Mouse (Mus musculus) intestine, embryonic 14.5 days (tissue): ENCODE measurements around the gene Gm10382. TPM values are rescaled to one million over a fixed set of nuclear protein-coding genes. Genes with fewer than 3 reads are reported as not detected.
A peak's percentile ranks its signal among the peaks of the same experiment; 100 is the strongest.

Experiments
- ATAC-seq: fragments of 200-750 bp; cut with Nextera tagmentation; replicated peaks from 2 replicates; pipeline ENCODE4 v1.8.0; 2017; ENCODE audit warnings: low read depth, moderate number of reproducible peaks, moderate TSS enrichment, moderate library complexity; ENCODE audit not compliant: low FRiP score, low TSS enrichment
- DNase-seq: peaks from one replicate; pipeline ENCODE4 v3.0.0-alpha.2; 2018; ENCODE audit warnings: low spot score
- H3K27ac ChIP-seq: fragments of 300-500 bp; sonication (generic); 2 replicates; pipeline ENCODE4 v1.5.1; 2014; ENCODE audit warnings: low read depth, mild to moderate bottlenecking, control low read depth
- H3K27me3 ChIP-seq: fragments of 300-500 bp; sonication (generic); replicated peaks from 2 replicates; pipeline ENCODE4 v1.6.1; 2014; ENCODE audit warnings: low read length, control low read depth; ENCODE audit not compliant: control insufficient read depth, insufficient read depth
- H3K36me3 ChIP-seq: fragments of 300-500 bp; sonication (generic); 2 replicates; pipeline ENCODE4 v1.6.1; 2014; ENCODE audit warnings: low read length, control low read depth; ENCODE audit not compliant: control insufficient read depth, insufficient read depth
- H3K4me1 ChIP-seq: fragments of 300-500 bp; sonication (generic); replicated peaks from 2 replicates; pipeline ENCODE4 v1.6.1; 2014; ENCODE audit warnings: low read length, control low read depth, mixed read lengths; ENCODE audit not compliant: control insufficient read depth, insufficient read depth
- H3K4me2 ChIP-seq: fragments of 300-500 bp; sonication (generic); 2 replicates; pipeline ENCODE4 v1.6.1; 2014; ENCODE audit warnings: low read length
- H3K4me3 ChIP-seq: fragments of 300-500 bp; sonication (generic); 2 replicates; pipeline ENCODE4 v1.5.1; 2014; ENCODE audit warnings: low read depth, low read length, control low read depth, mixed read lengths
- H3K9ac ChIP-seq: fragments of 300-500 bp; sonication (generic); 2 replicates; pipeline ENCODE4 v1.6.1; 2014; ENCODE audit warnings: mild to moderate bottlenecking, low read length
- H3K9me3 ChIP-seq: fragments of 300-500 bp; sonication (generic); 2 replicates; pipeline ENCODE4 v1.6.1; 2016; ENCODE audit warnings: low read length, control low read depth; ENCODE audit not compliant: control insufficient read depth
- WGBS: fragments of 180-500 bp; shearing (Covaris S2); extraction: QIAGEN DNeasy Blood & Tissue Kit; methylation state at CpG from one replicate; pipeline ENCODE4 v1.1.7; 2014; 5-methylcytosine and 5-hydroxymethylcytosine counted together
- polyA plus RNA-seq: library from polyadenylated mRNA; unstranded; fragments of >200 nt; fragmentation: Nextera tagmentation; extraction: Ambion mirVana; gene quantifications from 2 replicates; pipeline ENCODE4 v1.2.1, GENCODE M21; 2014

Gene Gm10382
- polyA plus RNA-seq, 1 experiment from 2014 or later, result 0.15 TPM

DNA sequence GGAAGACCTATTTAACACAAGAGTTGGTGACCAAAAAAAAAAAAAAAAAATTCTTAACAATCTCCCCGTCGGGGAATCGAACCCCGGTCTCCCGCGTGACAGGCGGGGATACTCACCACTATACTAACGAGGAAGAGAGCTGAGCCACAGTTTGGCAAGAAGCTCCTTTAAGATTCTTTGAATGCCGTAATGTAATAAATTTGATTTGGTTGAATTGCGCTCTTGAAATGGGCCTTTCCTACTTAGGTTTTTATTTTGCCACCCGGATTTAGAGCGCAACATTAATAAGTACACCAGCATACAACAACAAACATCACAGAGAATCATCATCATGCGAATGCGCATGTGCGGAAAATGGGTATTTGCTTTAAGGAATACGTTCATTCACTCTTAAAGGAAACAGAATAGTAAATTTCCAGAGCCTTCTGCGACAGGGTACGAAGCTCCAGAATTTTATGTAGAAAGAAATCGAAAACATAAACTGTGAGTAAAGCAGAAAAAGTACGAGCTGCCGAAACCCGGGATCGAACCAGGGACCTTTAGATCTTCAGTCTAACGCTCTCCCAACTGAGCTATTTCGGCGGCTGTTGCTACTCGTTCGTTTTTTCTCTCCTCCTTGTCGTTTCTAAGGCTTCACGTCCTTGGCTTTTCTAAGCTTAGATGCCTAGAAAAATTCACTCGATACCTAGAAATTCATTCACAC is 16.6 kb downstream of the Gm10382 start:
- DNase-seq (peak; percentile 99), ATAC-seq (peak; percentile 66)
- H3K27ac ChIP-seq, result peak overlapping the region; percentile 83
- H3K36me3 ChIP-seq, result no peaks in the 10 kb centered on the region
- peak overlapping the region; percentile 65 for H3K4me2 ChIP-seq
- WGBS, result under 1% methylated on average over 31 of the region's 31 CpGs
- no peaks in the 10 kb centered on the region for H3K27me3 ChIP-seq
- peak overlapping the region; percentile 64 for H3K9ac ChIP-seq
- peaks cover 9% of the 10 kb centered on the region for H3K4me1 ChIP-seq
- H3K4me3 ChIP-seq, result peak overlapping the region; percentile 87
- H3K9me3 ChIP-seq, result no peaks in the 10 kb centered on the region

DNA sequence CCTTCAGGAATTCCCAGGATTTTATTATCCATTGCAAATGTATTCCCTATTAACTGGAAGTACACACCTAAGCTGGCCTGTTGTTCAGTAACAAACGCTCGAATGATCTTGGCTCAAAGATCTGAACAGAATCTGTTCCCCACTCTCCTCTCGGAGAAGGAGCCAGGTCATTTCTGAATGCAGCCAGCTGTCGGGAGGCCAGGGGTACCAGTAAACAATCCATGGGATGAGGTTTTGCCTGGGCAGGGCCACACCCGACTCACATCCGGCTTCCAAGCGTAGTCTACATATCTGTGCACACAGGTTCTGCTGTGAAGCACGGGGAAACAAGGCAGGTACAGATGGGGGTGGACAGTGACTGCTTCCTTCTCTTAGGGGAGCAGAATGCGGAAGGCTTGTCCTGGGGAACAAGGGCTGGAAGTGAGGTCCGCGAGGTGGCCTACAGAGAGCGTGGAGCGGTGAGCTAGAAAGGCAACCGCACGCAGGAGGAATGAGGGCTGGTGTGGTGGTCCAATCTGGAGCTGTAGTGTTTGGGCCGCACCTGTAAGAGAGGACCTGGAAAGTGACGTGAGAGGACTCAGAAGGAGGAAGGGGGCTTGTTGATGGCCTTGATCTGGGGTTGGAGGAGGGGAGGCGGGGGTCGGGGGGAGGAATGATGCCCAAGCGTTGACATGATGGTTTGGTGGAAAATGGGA is 17.3 kb downstream of the Gm10382 start:
- Histone ChIP-seq H3K9ac (peak overlapping the region; percentile 56), H3K4me3 (peak overlapping the region; percentile 87)

DNA sequence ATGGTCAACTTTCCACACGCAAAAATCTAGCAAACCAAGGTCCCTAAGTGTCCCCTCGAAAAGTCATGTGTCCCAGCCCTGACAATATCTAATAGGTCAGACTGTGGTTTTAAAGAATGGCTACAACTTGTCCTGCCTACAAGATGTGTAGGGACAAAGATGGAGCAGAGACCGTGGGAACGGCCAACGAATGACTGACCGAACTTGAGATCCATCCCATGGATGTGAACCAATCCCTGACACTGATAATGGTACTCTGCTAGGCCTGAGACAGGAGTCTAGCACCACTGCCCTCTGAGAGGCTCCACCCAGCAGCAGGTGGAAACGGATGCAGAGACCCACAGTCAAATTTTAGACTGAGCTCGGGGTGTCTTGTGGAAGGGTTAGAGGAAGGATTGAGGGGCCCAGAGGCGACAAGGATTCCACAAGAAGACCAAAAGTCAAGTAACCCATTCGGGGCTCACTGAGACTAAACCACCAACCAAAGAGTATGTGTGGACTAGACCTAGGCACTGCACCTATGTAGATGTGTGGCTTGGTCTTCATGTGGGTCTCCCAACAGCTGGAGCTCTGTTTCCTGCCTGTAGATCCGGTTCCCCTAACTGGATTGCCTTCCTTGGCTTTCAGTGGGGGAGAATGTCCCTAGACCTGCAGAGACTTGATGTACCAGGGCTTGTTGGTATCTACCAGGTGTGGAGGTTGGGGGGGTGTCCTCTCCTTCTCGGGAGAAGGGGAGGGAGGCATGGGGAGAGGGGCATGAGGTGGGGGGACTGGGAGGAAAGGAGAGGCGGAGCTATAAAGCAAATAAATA is 18.1 kb downstream of the Gm10382 start:
- WGBS, result 59% methylated on average over 13 of the region's 13 CpGs
- ATAC-seq (no peak), DNase-seq (no peak)
- peaks cover 9% of the 10 kb centered on the region for H3K4me1 ChIP-seq
- H3K36me3 ChIP-seq, result no peaks in the 10 kb centered on the region
- peak overlapping the region; percentile 83 for H3K27ac ChIP-seq
- H3K4me3 ChIP-seq, result peak overlapping the region; percentile 87
- H3K27me3 ChIP-seq, result no peaks in the 10 kb centered on the region
- no peaks in the 10 kb centered on the region for H3K9me3 ChIP-seq
- H3K9ac ChIP-seq, result peak overlapping the region; percentile 56; the same call in 1 of the 2 replicates
- peak overlapping the region; percentile 65 for H3K4me2 ChIP-seq

More for the DNA sequence above, 17.3 kb downstream of the Gm10382 start:
- peak overlapping the region; percentile 83 for H3K27ac ChIP-seq
- no peaks in the 10 kb centered on the region for H3K36me3 ChIP-seq
- H3K27me3 ChIP-seq, result no peaks in the 10 kb centered on the region
- H3K4me1 ChIP-seq, result peaks cover 9% of the 10 kb centered on the region
- DNase-seq, result no peak
- WGBS, result 2% methylated on average over 20 of the region's 20 CpGs
- H3K4me2 ChIP-seq, result peak overlapping the region; percentile 65
- ATAC-seq, result peak; percentile 29
- H3K9me3 ChIP-seq, result no peaks in the 10 kb centered on the region

DNA sequence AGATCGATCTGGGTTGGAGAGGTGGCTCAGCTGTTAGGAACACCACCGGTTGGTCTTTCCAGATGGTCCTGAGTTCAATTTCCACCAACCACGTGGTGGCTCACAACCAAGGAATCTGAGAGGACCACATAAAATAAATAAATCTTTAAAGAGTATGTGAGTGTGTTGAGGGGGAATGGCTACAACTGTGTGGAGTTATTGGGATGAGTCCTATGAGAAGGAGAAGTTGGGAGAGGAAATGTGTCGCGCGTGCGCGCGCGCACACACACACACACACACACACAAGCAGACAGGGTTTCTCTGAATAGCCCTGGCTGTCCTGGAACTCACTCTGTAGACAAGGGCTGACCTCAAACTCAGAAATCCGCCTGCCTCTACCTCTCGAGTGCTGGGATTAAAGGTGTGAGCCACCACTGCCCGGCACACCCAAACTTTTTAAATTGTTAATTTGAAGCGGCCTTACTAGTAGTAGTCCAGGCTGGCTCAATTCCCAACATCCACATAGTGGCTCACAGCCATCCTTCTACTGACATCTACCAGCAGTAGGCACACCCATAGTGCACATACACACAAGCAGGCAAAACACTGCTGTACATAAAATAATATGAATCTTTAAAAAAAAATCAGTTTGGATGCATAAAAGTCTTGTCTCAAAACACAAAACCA is 18.9 kb downstream of the Gm10382 start:
- no peak for ATAC-seq
- H3K4me1 ChIP-seq, result peaks cover 9% of the 10 kb centered on the region
- peaks cover 2% of the 10 kb centered on the region; the same call in 1 of the 2 replicates for H3K36me3 ChIP-seq
- 71% methylated on average over 14 of the region's 14 CpGs for WGBS
- no peak overlapping the region for H3K9ac ChIP-seq
- H3K4me3 ChIP-seq, result peak overlapping the region; percentile 42; the same call in 1 of the 2 replicates
- no peaks in the 10 kb centered on the region for H3K9me3 ChIP-seq
- no peaks in the 10 kb centered on the region for H3K27me3 ChIP-seq
- no peak for DNase-seq
- no peak overlapping the region for H3K27ac ChIP-seq
- H3K4me2 ChIP-seq, result peak overlapping the region; percentile 55

DNA sequence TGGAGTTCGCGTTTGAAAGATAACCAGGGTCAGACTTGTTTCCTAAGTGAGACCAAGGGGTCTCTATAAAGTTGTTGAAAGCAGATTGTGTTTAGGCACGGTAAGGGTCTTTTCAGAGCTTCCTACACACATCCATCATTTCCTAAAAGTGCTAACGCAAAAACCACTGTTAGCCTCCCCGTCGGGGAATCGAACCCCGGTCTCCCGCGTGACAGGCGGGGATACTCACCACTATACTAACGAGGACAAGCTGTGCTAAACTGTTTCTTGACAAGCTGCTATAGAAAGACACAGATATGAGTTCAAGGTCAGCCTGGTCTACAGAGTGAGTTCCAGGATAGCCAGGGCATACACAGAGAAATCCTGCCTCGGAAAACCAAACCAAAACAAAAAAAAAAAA is 19.7 kb downstream of the Gm10382 start:
- Histone ChIP-seq H3K9me3 (no peaks in the 10 kb centered on the region), H3K4me2 (peak overlapping the region; percentile 55), H3K4me1 (peaks cover 9% of the 10 kb centered on the region), H3K27me3 (no peaks in the 10 kb centered on the region), H3K27ac (peak overlapping the region; percentile 38; the same call in 1 of the 2 replicates), H3K4me3 (peak overlapping the region; percentile 42), H3K36me3 (peaks cover 9% of the 10 kb centered on the region), H3K9ac (0 out of 2 replicates have a peak overlapping the region, but pooled peaks have one; percentile 17)
- WGBS, result under 1% methylated on average over 13 of the region's 13 CpGs
- DNase-seq (peak; percentile 97), ATAC-seq (peak; percentile 57)

DNA sequence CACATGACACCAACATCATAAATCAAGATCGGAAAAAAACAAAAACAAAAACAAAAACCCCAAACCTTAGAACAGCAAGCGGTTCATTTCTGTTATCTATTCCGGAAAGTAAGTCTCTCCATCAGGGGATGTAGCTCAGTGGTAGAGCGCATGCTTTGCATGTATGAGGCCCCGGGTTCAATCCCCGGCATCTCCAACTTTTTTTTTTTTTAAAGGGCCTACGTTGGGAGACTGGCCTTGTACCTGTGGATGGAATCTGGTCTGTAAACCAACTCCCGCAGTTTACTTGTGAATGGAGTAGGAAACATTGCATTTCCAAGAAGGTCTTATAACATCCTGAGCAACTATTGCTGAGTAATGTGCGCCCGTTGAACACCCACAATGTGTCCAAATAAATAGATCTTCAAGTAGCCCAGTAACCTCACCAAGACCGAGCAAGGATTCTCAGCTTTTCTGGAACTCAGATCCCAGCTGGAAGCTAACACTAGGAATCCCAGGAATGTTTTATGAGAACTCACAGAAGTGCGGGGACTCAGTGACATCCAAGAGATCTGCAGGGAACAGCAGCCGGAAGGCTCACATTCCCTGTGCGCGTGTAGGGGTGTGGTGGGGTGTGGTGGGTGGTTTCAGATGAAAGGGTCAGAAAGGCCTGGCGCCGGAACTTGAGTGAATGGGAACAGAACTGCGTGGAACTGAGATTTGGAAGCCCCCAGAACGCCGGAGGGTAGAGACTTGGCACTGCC is 20.4 kb downstream of the Gm10382 start:
- 8% methylated on average over 20 of the region's 20 CpGs for WGBS
- Histone ChIP-seq H3K27ac (peak overlapping the region; percentile 38; the same call in 1 of the 2 replicates), H3K4me1 (peaks cover 9% of the 10 kb centered on the region), H3K36me3 (peaks cover 16% of the 10 kb centered on the region), H3K27me3 (no peaks in the 10 kb centered on the region), H3K4me3 (peak overlapping the region; percentile 42), H3K9me3 (no peaks in the 10 kb centered on the region), H3K4me2 (peak overlapping the region; percentile 55), H3K9ac (0 out of 2 replicates have a peak overlapping the region, but pooled peaks have one; percentile 17)
- peak; percentile 56 for ATAC-seq
- DNase-seq, result peak; percentile 87

DNA sequence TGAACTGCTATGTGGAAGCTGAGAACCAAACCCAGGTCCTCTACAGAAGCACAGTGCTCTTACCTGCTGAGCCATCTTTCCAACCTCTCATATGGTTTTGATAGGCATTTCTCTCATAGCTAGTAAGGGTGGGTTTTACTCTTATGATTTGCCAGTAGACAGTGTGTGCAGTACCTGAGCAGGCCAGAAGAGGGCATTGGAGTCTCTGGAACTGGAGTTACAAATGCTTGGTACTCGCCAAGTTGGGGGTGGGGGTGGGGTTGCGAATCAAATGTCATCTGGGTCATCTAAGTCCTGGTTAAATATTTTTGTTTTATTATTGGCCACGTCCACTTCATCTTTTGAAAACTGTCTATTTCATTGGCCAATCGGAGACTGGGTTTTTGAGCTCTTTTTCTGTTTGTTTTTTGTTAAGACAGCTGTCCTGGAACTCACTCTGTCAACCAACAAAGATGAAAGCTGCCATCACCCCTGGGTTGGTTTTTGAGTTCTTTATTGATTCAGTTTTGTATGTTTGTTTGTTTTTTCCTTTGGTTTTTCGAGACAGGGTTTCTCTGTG is 22.9 kb downstream of the Gm10382 start:
- no peak overlapping the region for H3K9ac ChIP-seq
- no peaks in the 10 kb centered on the region for H3K27me3 ChIP-seq
- no peak overlapping the region for H3K4me2 ChIP-seq
- no peak overlapping the region for H3K27ac ChIP-seq
- peaks cover 5% of the 10 kb centered on the region; the same call in 1 of the 2 replicates for H3K4me1 ChIP-seq
- no peak overlapping the region for H3K4me3 ChIP-seq
- peaks cover 42% of the 10 kb centered on the region for H3K36me3 ChIP-seq
- 66% methylated on average over 5 of the region's 5 CpGs for WGBS
- ATAC-seq (no peak), DNase-seq (peak; percentile 80)
- H3K9me3 ChIP-seq, result no peaks in the 10 kb centered on the region
